ENCODE assay signal across 29 mouse cellular contexts in the genomic region with DNA sequence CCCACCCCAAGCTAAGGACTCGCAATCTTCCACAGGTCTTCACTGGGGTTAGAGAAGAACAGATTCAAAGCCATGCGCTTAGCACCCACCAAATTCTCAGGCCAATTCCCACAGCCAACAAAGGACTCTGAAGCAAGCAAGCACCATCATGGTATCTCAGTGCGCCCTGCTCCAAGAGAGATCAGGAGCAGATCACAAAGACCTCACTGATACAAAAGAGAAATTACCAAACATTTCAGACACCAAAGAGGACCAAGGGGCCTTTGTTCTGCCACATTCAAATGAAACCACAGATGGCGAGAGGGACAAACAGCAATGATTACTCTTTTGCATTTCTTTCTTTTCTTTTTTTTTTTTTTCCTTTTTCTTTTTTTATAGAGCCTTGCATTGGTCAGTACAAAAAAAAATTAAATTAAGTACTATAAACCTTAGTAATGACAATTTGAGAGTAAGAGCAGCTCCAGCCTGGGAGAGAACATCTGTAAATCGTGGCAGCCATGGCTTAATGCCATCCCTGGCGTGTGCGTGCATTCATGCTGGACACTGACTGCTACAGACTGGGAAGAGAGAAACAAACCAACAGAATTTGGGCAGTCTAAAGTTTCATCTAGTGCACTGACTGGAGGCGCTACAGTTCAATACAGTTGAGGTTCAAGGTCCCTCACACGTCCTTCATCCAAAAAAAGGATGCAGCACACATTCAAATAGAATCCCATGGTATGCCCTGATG.
DNase-seq lines count a peak whose midpoint lies in the region; ATAC-seq and TF ChIP-seq lines count a peak whose summit lies in the region.
"Had no signal": no experiment of that assay in that cellular context is flagged by ENCODE, and none has a peak within 500 bp of the region (broad histone marks: within the 10 kb centered on the region; RNA-seq: fewer than 3 reads in every experiment).

No protein-coding gene starts in this region.

- no peak overlapping the region for H3K4me3 ChIP-seq in layer of hippocampus, adult 2 months
- no peak overlapping the region for H3K4me3 ChIP-seq in left cerebral cortex, adult 2 months
- no peak overlapping the region for H3K4me3 ChIP-seq in midbrain, postnatal 0 days (ENCODE audit: low read depth, low read length)
- H3K4me3 ChIP-seq: embryonic facial prominence, embryonic 10.5 days; embryonic facial prominence, embryonic 13.5 days; erythroblast, embryonic 14.5 days; forebrain, embryonic 12.5 days; forebrain, embryonic 15.5 days; gastrocnemius, adult 2 months had no signal

- no peaks in the 10 kb centered on the region for H3K9me3 ChIP-seq in midbrain, postnatal 0 days (ENCODE audit: low read length)
- H3K9me3 ChIP-seq: embryonic facial prominence, embryonic 10.5 days; embryonic facial prominence, embryonic 13.5 days; forebrain, embryonic 12.5 days; forebrain, embryonic 15.5 days; G1E had no signal

- H3K27ac ChIP-seq in layer of hippocampus, adult 2 months: peak overlapping the region; percentile 75
- peak overlapping the region; percentile 56 for H3K27ac ChIP-seq in left cerebral cortex, adult 2 months
- no peak overlapping the region for H3K27ac ChIP-seq in midbrain, postnatal 0 days (ENCODE audit: low read depth, low read length)
- H3K27ac ChIP-seq: embryonic facial prominence, embryonic 10.5 days; embryonic facial prominence, embryonic 13.5 days; forebrain, embryonic 12.5 days; forebrain, embryonic 15.5 days; gastrocnemius, adult 2 months; hindbrain, embryonic 14.5 days; hindbrain, postnatal 0 days had no signal

- H3K27me3 ChIP-seq in midbrain, postnatal 0 days (ENCODE audit: insufficient read depth, low read length): no peaks in the 10 kb centered on the region
- H3K27me3 ChIP-seq: CH12.LX; embryonic facial prominence, embryonic 13.5 days; forebrain, embryonic 12.5 days; forebrain, embryonic 15.5 days; Patski had no signal

- H3K9ac ChIP-seq in midbrain, postnatal 0 days (replicated peaks; ENCODE audit: low read length, poor library complexity, severe bottlenecking): no peak overlapping the region
- H3K9ac ChIP-seq: embryonic facial prominence, embryonic 13.5 days; forebrain, embryonic 12.5 days; forebrain, embryonic 15.5 days; hindbrain, embryonic 14.5 days had no signal

- intact Hi-C loops in left cerebral cortex, adult 2 months (cut with DNase I): loop anchor here (10.0 kb wide), 2 partner anchors 268 to 272 kb away; partner anchors contain the start of gene 4933402D24Rik
- intact Hi-C loops in left cerebral cortex, postnatal 4 days (cut with DNase I): no loop called here

- 81% methylated on average over 9 of the region's 9 CpGs for WGBS in midbrain, postnatal 0 days

- no peak overlapping the region for H3K4me2 ChIP-seq in midbrain, postnatal 0 days (ENCODE audit: low read depth, low read length, poor library complexity, severe bottlenecking)
- H3K4me2 ChIP-seq: embryonic facial prominence, embryonic 13.5 days; forebrain, embryonic 12.5 days; forebrain, embryonic 15.5 days; heart, embryonic 11.5 days; hindbrain, embryonic 14.5 days had no signal

- no peak for DNase-seq in frontal cortex, adult 2 months (ENCODE audit: extremely low spot score in 1 of 2, low spot score in 1 of 2)
- no peak for DNase-seq in layer of hippocampus, adult 2 months (ENCODE audit: low spot score in 2 of 2)
- no peak for DNase-seq in layer of hippocampus, adult 8-10 months (ENCODE audit: low spot score in 2 of 2)
- no peak for DNase-seq in left cerebral cortex, adult 2 months (ENCODE audit: extremely low spot score in 1 of 2, low spot score in 2 of 2)
- DNase-seq in left cerebral cortex, postnatal 4 days: no peak
- no peak for DNase-seq in midbrain, postnatal 0 days (ENCODE audit: low spot score)
- DNase-seq: adrenal gland, postnatal 10 days; adrenal gland, postnatal 36 days; B cell, adult 2 months; cerebellum, adult 11-12 months; cerebellum, adult 9-11 months; cerebellum, postnatal 25 days; embryo, embryonic 11 days; gastrocnemius, adult 2 months; gastrocnemius, postnatal 14 days; heart, adult 11 months had no signal

- H3K36me3 ChIP-seq in midbrain, postnatal 0 days (ENCODE audit: insufficient read depth, low read length): peaks cover 14% of the 10 kb centered on the region; the same call in 1 of the 2 replicates
- H3K36me3 ChIP-seq: G1E had no signal

- H3K4me1 ChIP-seq in midbrain, postnatal 0 days (ENCODE audit: insufficient read depth, low read length): peaks cover 3% of the 10 kb centered on the region; the same call in 1 of the 2 replicates
- H3K4me1 ChIP-seq: embryonic facial prominence, embryonic 13.5 days had no signal

- no peak for TF ChIP-seq CTCF in layer of hippocampus, adult 2 months (conservative IDR thresholded peaks at IDR 0.05)
- TF ChIP-seq CTCF in left cerebral cortex, adult 2 months (IDR thresholded peaks at IDR 0.05): no peak
- TF ChIP-seq CTCF in midbrain, postnatal 0 days (IDR thresholded peaks at IDR 0.05): no peak

- ATAC-seq in frontal cortex, adult (ENCODE audit: low TSS enrichment): 0 out of 2 replicates have a peak, but pooled peaks have one; percentile 17
- ATAC-seq in midbrain, postnatal 0 days (ENCODE audit: low FRiP score): no peak
- ATAC-seq: forebrain, embryonic 15.5 days; hindbrain, postnatal 0 days; inflammation-experienced regulatory T-cells, adult 6 months; Patski had no signal
